Comparison of ENCODE assay signal across 7 mouse cellular contexts in genomic region chr1:92895089-92895488, GRCm38 (mm10). TPM values are rescaled to one million over a fixed set of nuclear protein-coding genes. Genes with fewer than 3 reads are reported as not detected.
A peak's percentile ranks its signal among the peaks of the same experiment; 100 is the strongest.
DNase-seq lines count a peak whose midpoint lies in the region; ATAC-seq and TF ChIP-seq lines count a peak whose summit lies in the region.

No protein-coding gene starts in this region.

- in situ Hi-C loops in Patski (cut with MboI; ENCODE audit: low pct_unique_long_range_greater_than_20kb), result loop anchor here (5.0 to 25.0 kb wide), 3 partner anchors 53 to 383 kb away; partner anchors contain the start of gene Olfr1414

- POLR2A ChIA-PET in Patski (lab: Charles Lee), result interaction anchor here (0.9 kb wide), 1 partner anchor 54 kb away, joined by 3 read pairs; no protein-coding TSS in a partner anchor

- peak; percentile 97 for TF ChIP-seq CTCF in Patski (IDR thresholded peaks at IDR 0.05)

- WGBS in forebrain, embryonic 14.5 days, result 15% methylated on average over 3 of the region's 3 CpGs
- 11% methylated on average over 3 of the region's 3 CpGs for WGBS in hindbrain, embryonic 13.5 days
- whole genome bisulfite sequencing in midbrain, embryonic 10.5 days, result 10% methylated on average over 3 of the region's 3 CpGs

- H3K4me3 ChIP-seq in forebrain, embryonic 14.5 days (ENCODE audit: low read depth, low read length), result no peak overlapping the region
- H3K4me3 ChIP-seq in hindbrain, embryonic 13.5 days, result no peak overlapping the region
- no peak overlapping the region for H3K4me3 ChIP-seq in midbrain, embryonic 10.5 days

- DNase-seq in Patski (ENCODE audit: low read depth, low spot score), result no peak
- DNase-seq in cerebellum, adult 11-12 months, result peak; percentile 87
- peak; percentile 88 for DNase-seq in forebrain, embryonic 14.5 days (ENCODE audit: low spot score)
- peak; percentile 72 to 74 for DNase-seq in layer of hippocampus, postnatal 36 days
- DNase-seq in midbrain, embryonic 10.5 days (ENCODE audit: low spot score), result peak; percentile 82
- peak; percentile 76 for DNase-seq in right cerebral cortex, postnatal 36 days (ENCODE audit: low spot score in 2 of 2)

- no peak overlapping the region for H3K4me2 ChIP-seq in forebrain, embryonic 14.5 days (ENCODE audit: low read length)
- no peak overlapping the region for H3K4me2 ChIP-seq in hindbrain, embryonic 13.5 days

- peak; percentile 69 for ATAC-seq in Patski
- peak; percentile 84 for ATAC-seq in forebrain, embryonic 14.5 days
- peak; percentile 75 for ATAC-seq in hindbrain, embryonic 13.5 days (ENCODE audit: low FRiP score)

- CTCF ChIA-PET in Patski (lab: Charles Lee), result interaction anchor here (0.6 to 1.6 kb wide), 16 partner anchors 9 to 245 kb away, joined by 3 to 10 read pairs (median 3); no protein-coding TSS in a partner anchor

- no peak overlapping the region for H3K27ac ChIP-seq in forebrain, embryonic 14.5 days (ENCODE audit: low read depth, low read length)
- H3K27ac ChIP-seq in hindbrain, embryonic 13.5 days, result no peak overlapping the region
- no peak overlapping the region for H3K27ac ChIP-seq in midbrain, embryonic 10.5 days (replicated peaks)

- no peaks in the 10 kb centered on the region for H3K4me1 ChIP-seq in forebrain, embryonic 14.5 days (ENCODE audit: control insufficient read depth, insufficient read depth, low read length)
- H3K4me1 ChIP-seq in hindbrain, embryonic 13.5 days (replicated peaks), result no peaks in the 10 kb centered on the region
- H3K4me1 ChIP-seq in midbrain, embryonic 10.5 days, result no peaks in the 10 kb centered on the region

- no peak overlapping the region for H3K9ac ChIP-seq in forebrain, embryonic 14.5 days (ENCODE audit: low read length)
- H3K9ac ChIP-seq in hindbrain, embryonic 13.5 days, result no peak overlapping the region

- peaks cover 10% of the 10 kb centered on the region for H3K27me3 ChIP-seq in Patski
- H3K27me3 ChIP-seq in forebrain, embryonic 14.5 days (replicated peaks; ENCODE audit: control insufficient read depth, insufficient read depth, low read length), result no peaks in the 10 kb centered on the region
- peaks cover 16% of the 10 kb centered on the region for H3K27me3 ChIP-seq in hindbrain, embryonic 13.5 days
- peaks cover 23% of the 10 kb centered on the region for H3K27me3 ChIP-seq in midbrain, embryonic 10.5 days (ENCODE audit: low read depth, poor library complexity, severe bottlenecking)

- no peaks in the 10 kb centered on the region for H3K9me3 ChIP-seq in forebrain, embryonic 14.5 days (replicated peaks; ENCODE audit: control insufficient read depth, low read length)
- H3K9me3 ChIP-seq in hindbrain, embryonic 13.5 days, result no peaks in the 10 kb centered on the region
- no peaks in the 10 kb centered on the region for H3K9me3 ChIP-seq in midbrain, embryonic 10.5 days (replicated peaks)

- H3K36me3 ChIP-seq in forebrain, embryonic 14.5 days (ENCODE audit: control insufficient read depth, insufficient read depth, low read length), result no peaks in the 10 kb centered on the region
- no peaks in the 10 kb centered on the region for H3K36me3 ChIP-seq in hindbrain, embryonic 13.5 days
- H3K36me3 ChIP-seq in midbrain, embryonic 10.5 days, result no peaks in the 10 kb centered on the region

RNA-seq across cellular contexts. Expression of gene Ankmy1, which starts 7.6 kb away (rescaled TPM):
- polyA plus RNA-seq in Patski (2021), result 0.45 TPM
- polyA plus RNA-seq in forebrain, embryonic 14.5 days (2014; fragmentation: Nextera tagmentation; extraction: Ambion mirVana), result 1.5 and 2.4 TPM in 2 replicates
- polyA plus RNA-seq in hindbrain, embryonic 13.5 days (2015; fragmentation: Nextera tagmentation; extraction: Ambion mirVana), result 0.23 and 0.98 TPM in 2 replicates
- total RNA-seq in layer of hippocampus, postnatal 36 days (2021), result under 1 TPM in 1 of 2 experiments, not detected in 1; 0.15 TPM
- polyA plus RNA-seq in midbrain, embryonic 10.5 days (2016; fragmentation: Nextera tagmentation; extraction: Ambion mirVana), result 0.30 and 0.35 TPM in 2 replicates

RNA-seq across cellular contexts. Expression of gene Dusp28, which starts 11.7 kb away (rescaled TPM):
- 8.9 TPM for polyA plus RNA-seq in Patski (2021)
- 12.2 and 12.7 TPM in 2 replicates for polyA plus RNA-seq in forebrain, embryonic 14.5 days (2014; fragmentation: Nextera tagmentation; extraction: Ambion mirVana)
- 14.9 and 15.8 TPM in 2 replicates for polyA plus RNA-seq in hindbrain, embryonic 13.5 days (2015; fragmentation: Nextera tagmentation; extraction: Ambion mirVana)
- total RNA-seq in layer of hippocampus, postnatal 36 days (2021), result 10 to 100 TPM; 11.4 to 12.3 TPM
- 14.0 and 14.7 TPM in 2 replicates for polyA plus RNA-seq in midbrain, embryonic 10.5 days (2016; fragmentation: Nextera tagmentation; extraction: Ambion mirVana)

RNA-seq across cellular contexts. Expression of gene Rnpepl1, which starts 15.5 kb away (rescaled TPM):
- 62.7 TPM for polyA plus RNA-seq in Patski (2021)
- polyA plus RNA-seq in forebrain, embryonic 14.5 days (2014; fragmentation: Nextera tagmentation; extraction: Ambion mirVana), result 15.5 and 20.1 TPM in 2 replicates
- polyA plus RNA-seq in hindbrain, embryonic 13.5 days (2015; fragmentation: Nextera tagmentation; extraction: Ambion mirVana), result 22.4 and 26.5 TPM in 2 replicates
- 10 to 100 TPM; 37.2 to 44.5 TPM for total RNA-seq in layer of hippocampus, postnatal 36 days (2021)
- polyA plus RNA-seq in midbrain, embryonic 10.5 days (2016; fragmentation: Nextera tagmentation; extraction: Ambion mirVana), result 20.1 and 22.9 TPM in 2 replicates

RNA-seq across cellular contexts. Expression of gene Capn10, which starts 39.1 kb away (rescaled TPM):
- 37.7 TPM for polyA plus RNA-seq in Patski (2021)
- polyA plus RNA-seq in forebrain, embryonic 14.5 days (2014; fragmentation: Nextera tagmentation; extraction: Ambion mirVana), result 40.2 and 52.8 TPM in 2 replicates
- polyA plus RNA-seq in hindbrain, embryonic 13.5 days (2015; fragmentation: Nextera tagmentation; extraction: Ambion mirVana), result 58.9 TPM in 2 replicates
- total RNA-seq in layer of hippocampus, postnatal 36 days (2021), result 10 to 100 TPM; 42.2 to 45.8 TPM
- 43.1 and 50.8 TPM in 2 replicates for polyA plus RNA-seq in midbrain, embryonic 10.5 days (2016; fragmentation: Nextera tagmentation; extraction: Ambion mirVana)

RNA-seq across cellular contexts. Expression of gene Gpr35, which starts 55.6 kb away (rescaled TPM):
- not detected for polyA plus RNA-seq in Patski (2021)
- polyA plus RNA-seq in forebrain, embryonic 14.5 days (2014; fragmentation: Nextera tagmentation; extraction: Ambion mirVana), result 0.29 and 0.33 TPM in 2 replicates
- polyA plus RNA-seq in hindbrain, embryonic 13.5 days (2015; fragmentation: Nextera tagmentation; extraction: Ambion mirVana), result 0.39 and 0.65 TPM in 2 replicates
- under 1 TPM; 0.25 to 0.51 TPM for total RNA-seq in layer of hippocampus, postnatal 36 days (2021)
- polyA plus RNA-seq in midbrain, embryonic 10.5 days (2016; fragmentation: Nextera tagmentation; extraction: Ambion mirVana), result 0.36 and 0.39 TPM in 2 replicates
